Mouse (Mus musculus) CH12.LX (cell line): ENCODE data around the gene Ppt1. TPM values are rescaled to one million over a fixed set of nuclear protein-coding genes. Genes with fewer than 3 reads are reported as not detected.

Source experiments
- DNase-seq: peaks from one replicate; pipeline ENCODE4 v3.0.0-alpha.2; 2013; ENCODE audit errors: extremely low read depth
- H3K27ac ChIP-seq: 2 replicates; pipeline ENCODE4 v1.5.1; 2012; ENCODE audit warnings: low read depth, mild to moderate bottlenecking, control low read depth, moderate library complexity; ENCODE audit not compliant: insufficient read depth
- H3K27me3 ChIP-seq: replicated peaks from 2 replicates; pipeline ENCODE3; 2012; ENCODE audit warnings: inconsistent platforms
- H3K36me3 ChIP-seq, 2 experiments: replicated peaks in 1 of 2; 2 replicates each; pipeline versions ENCODE3 to v1.6.1; 2012; ENCODE audit warnings: inconsistent platforms in 1 of 2, low read length in 1 of 2, mild to moderate bottlenecking in 1 of 2, mixed read lengths in 1 of 2, moderate library complexity in 1 of 2; ENCODE audit not compliant: control insufficient read depth in 1 of 2, insufficient read depth in 1 of 2
- H3K4me1 ChIP-seq, 2 experiments: 2 replicates each; pipeline ENCODE4 v1.6.1; 2012; ENCODE audit warnings: inconsistent platforms in 1 of 2, moderate library complexity in 1 of 2; ENCODE audit not compliant: insufficient read depth in 2 of 2, control insufficient read depth in 1 of 2
- H3K4me2 ChIP-seq: 2 replicates; pipeline ENCODE4 v1.6.1; 2012; ENCODE audit warnings: low read depth, mild to moderate bottlenecking, control low read depth; ENCODE audit not compliant: poor library complexity, insufficient read depth, severe bottlenecking
- H3K4me3 ChIP-seq, 3 experiments: fragments of 150-350 bp in 1 of 3; sonication (generic) in 1 of 3; replicated peaks in 1 of 3; 2 replicates each; pipeline versions ENCODE3 to v1.5.1; 2011 to 2012; ENCODE audit warnings: low read depth in 2 of 3, low read length in 2 of 3, mild to moderate bottlenecking in 2 of 3, moderate library complexity in 2 of 3, control low read depth in 1 of 3, improper control_type of control experiment in 1 of 3, inconsistent platforms in 1 of 3, mixed read lengths in 1 of 3; ENCODE audit not compliant: poor library complexity in 1 of 3
- H3K79me2 ChIP-seq: replicated peaks from 2 replicates; pipeline ENCODE4 v1.6.1; 2012; ENCODE audit warnings: mild to moderate bottlenecking, moderate library complexity; ENCODE audit not compliant: control insufficient read depth, poor library complexity, insufficient read depth, severe bottlenecking; ENCODE audit errors: extremely low read depth
- H3K9ac ChIP-seq: 2 replicates; pipeline ENCODE4 v1.6.1; 2012; ENCODE audit warnings: low read depth, mild to moderate bottlenecking, control low read depth, moderate library complexity; ENCODE audit not compliant: insufficient read depth
- H3K9me3 ChIP-seq: replicated peaks from 2 replicates; pipeline ENCODE3; 2012; ENCODE audit warnings: low read length, inconsistent platforms, mixed read lengths
- BHLHE40 ChIP-seq: IDR thresholded peaks from 2 replicates; pipeline ENCODE4 v1.6.1; 2011; ENCODE audit warnings: mild to moderate bottlenecking, low read depth, low read length, improper control_type of control experiment
- CHD2 ChIP-seq: IDR thresholded peaks from 2 replicates; pipeline ENCODE4 v1.6.1; 2011; ENCODE audit warnings: low read length, improper control_type of control experiment
- CTCF ChIP-seq, 2 experiments: IDR thresholded peaks in 1 of 2; conservative IDR thresholded peaks in 1 of 2; 2 replicates each; pipeline ENCODE4 v1.5.1; 2011 to 2012; ENCODE audit warnings: low read depth in 2 of 2, low read length in 2 of 2, improper control_type of control experiment in 1 of 2, inconsistent platforms in 1 of 2, mild to moderate bottlenecking in 1 of 2, moderate library complexity in 1 of 2
- E2F4 ChIP-seq: IDR thresholded peaks from 2 replicates; pipeline ENCODE4 v1.6.1; 2011; ENCODE audit warnings: low read depth, low read length, improper control_type of control experiment; ENCODE audit not compliant: insufficient replicate concordance
- ELF1 ChIP-seq: IDR thresholded peaks from 2 replicates; pipeline ENCODE4 v1.6.1; 2014; ENCODE audit warnings: low read depth, mild to moderate bottlenecking, inconsistent platforms, low read length, improper control_type of control experiment
- EP300 ChIP-seq: IDR thresholded peaks from 2 replicates; pipeline ENCODE4 v1.6.1; 2011; ENCODE audit warnings: low read length, improper control_type of control experiment
- ETS1 ChIP-seq: conservative IDR thresholded peaks from 2 replicates; pipeline ENCODE4 v1.6.1; 2012; ENCODE audit warnings: low read depth, mild to moderate bottlenecking, inconsistent platforms, low read length, improper control_type of control experiment, moderate library complexity
- GABPA ChIP-seq: IDR thresholded peaks from 2 replicates; pipeline ENCODE4 v1.6.1; 2012; ENCODE audit warnings: low read depth, low read length, improper control_type of control experiment, inconsistent platforms; ENCODE audit not compliant: insufficient replicate concordance
- HCFC1 ChIP-seq: IDR thresholded peaks from 2 replicates; pipeline ENCODE4 v1.6.1; 2012; ENCODE audit warnings: low read depth, mild to moderate bottlenecking, inconsistent platforms, low read length, improper control_type of control experiment
- IRF4 ChIP-seq: IDR thresholded peaks from 2 replicates; pipeline ENCODE4 v1.6.1; 2014; ENCODE audit warnings: low read depth, mild to moderate bottlenecking, inconsistent platforms, low read length, improper control_type of control experiment
- JUND ChIP-seq: conservative IDR thresholded peaks from 2 replicates; pipeline ENCODE4 v1.6.1; 2011; ENCODE audit warnings: low read depth, low read length, improper control_type of control experiment
- KAT2A ChIP-seq: IDR thresholded peaks from 2 replicates; pipeline ENCODE4 v1.6.1; 2012; ENCODE audit warnings: low read length, improper control_type of control experiment, inconsistent platforms; ENCODE audit not compliant: insufficient replicate concordance
- MAFK ChIP-seq: IDR thresholded peaks from 2 replicates; pipeline ENCODE4 v1.6.1; 2011; ENCODE audit warnings: low read length, improper control_type of control experiment; ENCODE audit not compliant: insufficient replicate concordance
- MAX ChIP-seq: IDR thresholded peaks from 2 replicates; pipeline ENCODE4 v1.6.1; 2011; ENCODE audit warnings: low read length, improper control_type of control experiment
- MAZ ChIP-seq: IDR thresholded peaks from 2 replicates; pipeline ENCODE4 v1.6.1; 2012; ENCODE audit warnings: low read depth, mild to moderate bottlenecking, inconsistent platforms, low read length, improper control_type of control experiment, moderate library complexity
- MEF2A ChIP-seq: IDR thresholded peaks from 2 replicates; pipeline ENCODE4 v1.6.1; 2014; ENCODE audit warnings: low read depth, mild to moderate bottlenecking, inconsistent platforms, low read length, improper control_type of control experiment, borderline replicate concordance
- MYC ChIP-seq: IDR thresholded peaks from 2 replicates; pipeline ENCODE4 v1.6.1; 2011; ENCODE audit warnings: low read depth, mild to moderate bottlenecking, improper control_type of control experiment, low read length
- NRF1 ChIP-seq: IDR thresholded peaks from 2 replicates; pipeline ENCODE4 v1.6.1; 2014; ENCODE audit warnings: low read depth, mild to moderate bottlenecking, inconsistent platforms, low read length, improper control_type of control experiment, moderate library complexity
- PAX5 ChIP-seq: IDR thresholded peaks from 2 replicates; pipeline ENCODE4 v1.6.1; 2012; ENCODE audit warnings: low read length, inconsistent platforms, mixed read lengths
- POLR2A ChIP-seq: IDR thresholded peaks from 2 replicates; pipeline ENCODE4 v1.6.1; 2011; ENCODE audit warnings: low read depth, mild to moderate bottlenecking, improper control_type of control experiment, low read length
- POLR2AphosphoS2 ChIP-seq: IDR thresholded peaks from 2 replicates; pipeline ENCODE4 v1.6.1; 2011; ENCODE audit warnings: low read depth, low read length, improper control_type of control experiment
- RAD21 ChIP-seq: IDR thresholded peaks from 2 replicates; pipeline ENCODE4 v1.6.1; 2011; ENCODE audit warnings: low read depth, mild to moderate bottlenecking, low read length, improper control_type of control experiment, moderate library complexity
- RCOR1 ChIP-seq: conservative IDR thresholded peaks from 2 replicates; pipeline ENCODE4 v1.6.1; 2012; ENCODE audit warnings: low read depth, mild to moderate bottlenecking, inconsistent platforms, low read length, improper control_type of control experiment
- SIN3A ChIP-seq: IDR thresholded peaks from 2 replicates; pipeline ENCODE4 v1.6.1; 2012; ENCODE audit warnings: low read length, improper control_type of control experiment, inconsistent platforms
- TBP ChIP-seq: conservative IDR thresholded peaks from 2 replicates; pipeline ENCODE4 v1.6.1; 2011; ENCODE audit warnings: low read depth, low read length, improper control_type of control experiment
- TCF12 ChIP-seq: IDR thresholded peaks from 2 replicates; pipeline ENCODE4 v1.6.1; 2014; ENCODE audit warnings: low read depth, mild to moderate bottlenecking, inconsistent platforms, low read length, improper control_type of control experiment
- UBTF ChIP-seq: IDR thresholded peaks from 2 replicates; pipeline ENCODE4 v1.6.1; 2012; ENCODE audit warnings: low read depth, mild to moderate bottlenecking, inconsistent platforms, low read length, improper control_type of control experiment, moderate library complexity
- USF1 ChIP-seq: IDR thresholded peaks from 2 replicates; pipeline ENCODE4 v1.6.1; 2014; ENCODE audit warnings: low read depth, mild to moderate bottlenecking, inconsistent platforms, low read length, improper control_type of control experiment
- USF2 ChIP-seq: conservative IDR thresholded peaks from 2 replicates; pipeline ENCODE4 v1.6.1; 2011; ENCODE audit warnings: low read depth, low read length, improper control_type of control experiment
- ZC3H11A ChIP-seq: IDR thresholded peaks from 2 replicates; pipeline ENCODE4 v1.6.1; 2012; ENCODE audit warnings: low read depth, mild to moderate bottlenecking, inconsistent platforms, low read length, improper control_type of control experiment
- ZKSCAN1 ChIP-seq: IDR thresholded peaks from 2 replicates; pipeline ENCODE4 v1.6.1; 2012; ENCODE audit warnings: low read depth, inconsistent platforms, low read length, improper control_type of control experiment, borderline replicate concordance
- ZMIZ1 ChIP-seq: IDR thresholded peaks from 2 replicates; pipeline ENCODE4 v1.6.1; 2012; ENCODE audit warnings: low read depth, mild to moderate bottlenecking, inconsistent platforms, low read length, improper control_type of control experiment
- dilution Hi-C: fragments of 300-500 bp; cut with MboI; formaldehyde crosslinking; loops from 2 replicates; pipeline ENCODE4 v1.14.3; 2020; ENCODE audit warnings: low sequenced_read_pairs; ENCODE audit not compliant: extremely low pct_unique_long_range_greater_than_20kb, extremely low pct_ligation_motif_present
- in situ Hi-C: fragments of 300-500 bp; cut with MboI; formaldehyde crosslinking; loops from 3 replicates; pipeline ENCODE4 v1.14.3; 2019; ENCODE audit warnings: low sequenced_read_pairs, low pct_ligation_motif_present, low pct_unique_long_range_greater_than_20kb, mixed read lengths
- polyA plus RNA-seq: library from polyadenylated mRNA; unstranded; fragments of >175 nt; gene quantifications from 2 replicates; pipeline ENCODE4 v1.2.1, GENCODE M21; 2012; ENCODE audit warnings: low read depth; ENCODE audit not compliant: insufficient read length
- total RNA-seq, 2 experiments: library from RNA; depleted of rRNA; stranded (reverse); fragments of 300-350 nt in 1 of 2; fragments of >200 nt in 1 of 2; gene quantifications; 2 replicates each; pipeline ENCODE4 v1.2.3; 2012 to 2014

Ppt1 gene
- total and polyA plus RNA-seq, 3 experiments = 23.8 to 30.7 (median 23.9) TPM

GRCm38 (mm10) chr4:122871269-122871668 is 35.2 kb downstream of the Ppt1 start:
- no peaks in the 10 kb centered on the region for H3K27me3 ChIP-seq
- DNase-seq = no peak
- H3K36me3 ChIP-seq = peaks cover 43 to 69% of the 10 kb centered on the region in 2 experiments
- H3K4me1 ChIP-seq = peaks cover 23 to 80% of the 10 kb centered on the region in 2 experiments
- in situ Hi-C loops = no loop called here
- H3K4me2 ChIP-seq = no peak overlapping the region
- dilution Hi-C loops = no loop called here
- H3K4me3 ChIP-seq = no peak overlapping the region
- no peak overlapping the region for H3K9ac ChIP-seq
- H3K79me2 ChIP-seq = peaks cover 44% of the 10 kb centered on the region
- H3K9me3 ChIP-seq = no peaks in the 10 kb centered on the region
- TF ChIP-seq CTCF (conservative IDR thresholded peaks at IDR 0.05 in 1 of 2, IDR thresholded peaks at IDR 0.05 in 1 of 2; ENCODE audit: low read depth in 2 of 2, low read length in 2 of 2) (no peak), MAX (no peak), JUND (no peak), MYC (no peak), CHD2 (no peak), ETS1 (no peak), UBTF (no peak), POLR2AphosphoS2 (no peak), USF2 (no peak), ZKSCAN1 (no peak), E2F4 (no peak), RAD21 (no peak), ZMIZ1 (no peak), POLR2A (no peak), MEF2A (no peak), MAZ (no peak), HCFC1 (no peak)
- peak overlapping the region; percentile 78 for H3K27ac ChIP-seq

GRCm38 (mm10) chr4:122871989-122872388 is 35.9 kb downstream of the Ppt1 start:
- no peaks in the 10 kb centered on the region for H3K9me3 ChIP-seq
- H3K27ac ChIP-seq = peak overlapping the region; percentile 84
- peaks cover 23 to 82% of the 10 kb centered on the region in 2 experiments for H3K4me1 ChIP-seq
- H3K27me3 ChIP-seq = no peaks in the 10 kb centered on the region
- peaks cover 41 to 70% of the 10 kb centered on the region in 2 experiments for H3K36me3 ChIP-seq
- H3K4me2 ChIP-seq = peak overlapping the region; percentile 33; the same call in 1 of the 2 replicates
- no peak overlapping the region for H3K9ac ChIP-seq
- dilution Hi-C loops (no loop called here), in situ Hi-C loops (no loop called here)
- DNase-seq = peak; percentile 76
- peaks cover 51% of the 10 kb centered on the region for H3K79me2 ChIP-seq
- H3K4me3 ChIP-seq = no peak overlapping the region
- TF ChIP-seq HCFC1 (no peak), UBTF (no peak), MAZ (no peak), BHLHE40 (peak; percentile 57), USF1 (no peak), RCOR1 (no peak), GABPA (no peak), CTCF (conservative IDR thresholded peaks at IDR 0.05 in 1 of 2, IDR thresholded peaks at IDR 0.05 in 1 of 2; ENCODE audit: low read depth in 2 of 2, low read length in 2 of 2) (no peak), ZKSCAN1 (no peak), EP300 (peak; percentile 94), ZMIZ1 (no peak), IRF4 (peak; percentile 84), ETS1 (peak; percentile 81), TCF12 (peak; percentile 48; the same call in 1 of the 2 replicates), PAX5 (no peak), ZC3H11A (no peak), KAT2A (no peak), USF2 (no peak), SIN3A (no peak), MYC (0 out of 2 replicates have a peak, but pooled peaks have one; percentile 9), TBP (0 out of 2 replicates have a peak, but pooled peaks have one; percentile 46), NRF1 (no peak), CHD2 (no peak), MAX (no peak), ELF1 (peak; percentile 68; the same call in 1 of the 2 replicates), MAFK (peak; percentile 28; the same call in 1 of the 2 replicates)
